Mouse (Mus musculus) heart, adult 2 months (tissue): Measurements from ENCODE around the gene Gm10778. TPM values are rescaled to one million over a fixed set of nuclear protein-coding genes. Genes with fewer than 3 reads are reported as not detected.
"Not testable (repeated sequence)": the region's sequence is repeated elsewhere in the genome, so short reads cannot be mapped to it uniquely, and the experiment has no call there.

ENCODE experiments used
- DNase-seq, 2 experiments: peaks; one replicate each; pipeline ENCODE4 v3.0.0; 2021
- H3K27ac ChIP-seq: fragments of 200-600 bp; 2 replicates; pipeline ENCODE4 v1.8.1; 2022
- H3K27me3 ChIP-seq: fragments of 200-500 bp; 2 replicates; pipeline ENCODE4 v1.6.1; 2012; ENCODE audit warnings: mild to moderate bottlenecking, low read length, inconsistent platforms, mixed read lengths; ENCODE audit not compliant: control insufficient read depth, insufficient read depth
- H3K36me3 ChIP-seq: fragments of 200-500 bp; 2 replicates; pipeline ENCODE4 v1.6.1; 2012; ENCODE audit warnings: low read length, inconsistent platforms; ENCODE audit not compliant: control insufficient read depth, insufficient read depth
- H3K4me1 ChIP-seq: fragments of 200-500 bp; 2 replicates; pipeline ENCODE4 v1.6.1; 2011; ENCODE audit warnings: low read length; ENCODE audit not compliant: control insufficient read depth, insufficient read depth
- H3K4me3 ChIP-seq: fragments of 200-600 bp; 2 replicates; pipeline ENCODE4 v1.8.1; 2022
- H3K79me2 ChIP-seq: fragments of 200-500 bp; replicated peaks from 2 replicates; pipeline ENCODE4 v1.6.1; 2012; ENCODE audit warnings: mild to moderate bottlenecking, inconsistent platforms, low read length, moderate library complexity, mixed read lengths; ENCODE audit not compliant: control insufficient read depth, insufficient read depth
- H3K9ac ChIP-seq: fragments of 200-500 bp; 2 replicates; pipeline ENCODE4 v1.6.1; 2012; ENCODE audit warnings: low read depth, mild to moderate bottlenecking, control low read depth, inconsistent platforms, low read length, mixed read lengths
- CTCF ChIP-seq: fragments of 200-600 bp; IDR thresholded peaks from 2 replicates; pipeline ENCODE4 v1.8.1; 2022; ENCODE audit warnings: antibody characterized with exemption, mild to moderate bottlenecking, moderate library complexity
- EP300 ChIP-seq: fragments of 200-500 bp; IDR thresholded peaks from 2 replicates; pipeline ENCODE4 v1.6.1; 2011; ENCODE audit warnings: low read depth, low read length, control low read depth; ENCODE audit not compliant: insufficient read depth
- POLR2A ChIP-seq: fragments of 200-500 bp; IDR thresholded peaks from 2 replicates; pipeline ENCODE4 v1.6.1; 2011; ENCODE audit warnings: mild to moderate bottlenecking, low read depth, low read length, control low read depth; ENCODE audit not compliant: insufficient read depth
- WGBS: fragments of 180-500 bp; shearing (Covaris S2); methylation state at CpG from one replicate; pipeline ENCODE4 v1.1.7; 2018; 5-methylcytosine and 5-hydroxymethylcytosine counted together
- intact Hi-C: fragments of 180-260 bp; cut with DNase I; formaldehyde crosslinking; loops from one replicate; pipeline ENCODE4 v1.15.1; 2025
- polyA plus RNA-seq: library from polyadenylated mRNA; depleted of rRNA; stranded (reverse); fragments of >200 nt; gene quantifications from 2 replicates; pipeline ENCODE4 v1.2.3, GENCODE M21; 2012
- total RNA-seq, 2 experiments: library from RNA; stranded (reverse); gene quantifications; 2 replicates each; pipeline ENCODE4 v1.2.3; 2021

Gm10778 gene
- total and polyA plus RNA-seq, 3 experiments: 0.59 to 2.4 (median 2.1) TPM

DNA sequence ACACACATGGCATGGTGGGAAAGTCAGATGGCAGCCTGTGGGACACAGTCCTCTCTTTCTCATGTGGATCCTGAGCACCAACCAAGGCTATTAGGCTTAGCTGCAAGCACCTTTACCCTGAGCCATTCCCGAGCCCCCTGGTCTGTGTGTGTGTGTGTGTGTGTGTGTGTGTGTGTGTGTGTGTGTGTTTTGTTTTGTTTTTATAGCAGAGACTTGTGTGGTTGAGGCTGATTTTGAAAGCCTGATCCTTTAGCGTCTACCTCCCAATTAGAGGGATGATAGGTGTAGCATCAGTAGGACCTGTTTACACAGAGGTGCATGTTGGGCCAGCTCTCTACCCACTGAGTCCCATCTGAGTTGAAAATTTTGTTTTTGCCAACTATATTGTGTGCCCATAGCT lies 4.7 kb upstream of the Gm10778 start:
- TF ChIP-seq CTCF (no peak), POLR2A (no peak), EP300 (no peak)
- intact Hi-C loops: no loop called here
- WGBS: 59% methylated on average over 2 of the region's 2 CpGs
- Histone ChIP-seq H3K27me3 (no peaks in the 10 kb centered on the region), H3K36me3 (no peaks in the 10 kb centered on the region), H3K9ac (no peak overlapping the region), H3K4me3 (peak overlapping the region; percentile 72), H3K79me2 (no peaks in the 10 kb centered on the region), H3K4me1 (peaks cover 3% of the 10 kb centered on the region), H3K27ac (peak overlapping the region; percentile 97)
- DNase-seq: no peak

DNA sequence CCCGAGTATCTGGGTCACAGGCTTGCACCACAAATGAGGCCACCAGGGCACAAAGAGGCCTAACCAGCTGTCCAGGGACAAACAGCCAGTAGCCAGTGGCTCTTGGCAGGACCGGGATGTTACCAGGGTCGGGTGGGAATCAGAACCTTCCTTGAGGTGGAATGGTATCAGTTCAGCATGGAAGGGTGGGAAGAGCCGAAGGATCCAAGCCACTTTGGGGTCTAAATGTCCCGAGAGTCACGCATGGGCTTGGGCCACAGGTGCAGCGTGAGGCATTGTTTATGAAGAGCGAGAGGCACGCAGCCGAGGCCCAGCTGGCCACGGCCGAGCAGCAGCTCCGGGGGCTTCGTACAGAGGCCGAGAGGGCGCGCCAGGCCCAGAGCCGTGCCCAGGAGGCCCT lies 4.1 kb upstream of the Gm10778 start:
- Histone ChIP-seq H3K79me2 (no peaks in the 10 kb centered on the region), H3K4me3 (no peak overlapping the region), H3K27me3 (no peaks in the 10 kb centered on the region), H3K36me3 (no peaks in the 10 kb centered on the region), H3K9ac (no peak overlapping the region), H3K27ac (no peak overlapping the region), H3K4me1 (peaks cover 3% of the 10 kb centered on the region)
- intact Hi-C loops: no loop called here
- TF ChIP-seq EP300 (no peak), CTCF (no peak), POLR2A (no peak)
- 94% methylated on average over 18 of the region's 18 CpGs for WGBS
- peak in 1 of 2 experiments; percentile 15 for DNase-seq

DNA sequence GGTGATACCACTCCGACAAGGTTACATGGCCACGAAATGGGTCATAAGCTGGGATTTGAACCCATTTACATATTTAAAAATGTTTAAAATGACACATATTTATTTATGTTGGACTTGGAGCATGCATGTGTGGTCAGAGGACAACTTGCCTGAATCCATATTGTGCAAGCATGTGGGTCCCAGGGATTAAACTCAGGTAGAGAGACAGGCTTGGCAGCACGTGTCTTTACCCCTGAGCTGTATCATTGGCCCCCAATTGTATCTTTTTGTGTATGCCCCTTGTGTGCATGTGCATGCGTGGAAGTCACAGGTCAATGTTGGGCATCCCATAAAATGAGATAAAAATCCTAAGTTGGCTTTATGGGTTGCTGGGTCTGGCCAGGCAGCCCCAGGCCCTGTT lies 3.5 kb upstream of the Gm10778 start:
- TF ChIP-seq CTCF: no peak
- TF ChIP-seq POLR2A: no peak
- no peak for TF ChIP-seq EP300
- no peaks in the 10 kb centered on the region for H3K27me3 ChIP-seq
- WGBS: 90% methylated on average over 4 of the region's 4 CpGs
- no peak overlapping the region for H3K27ac ChIP-seq
- no peak overlapping the region for H3K9ac ChIP-seq
- peak in 1 of 2 experiments; percentile 12 for DNase-seq
- intact Hi-C loops: no loop called here
- H3K4me3 ChIP-seq: no peak overlapping the region
- no peaks in the 10 kb centered on the region for H3K36me3 ChIP-seq
- H3K4me1 ChIP-seq: peaks cover 3% of the 10 kb centered on the region
- H3K79me2 ChIP-seq: no peaks in the 10 kb centered on the region

DNA sequence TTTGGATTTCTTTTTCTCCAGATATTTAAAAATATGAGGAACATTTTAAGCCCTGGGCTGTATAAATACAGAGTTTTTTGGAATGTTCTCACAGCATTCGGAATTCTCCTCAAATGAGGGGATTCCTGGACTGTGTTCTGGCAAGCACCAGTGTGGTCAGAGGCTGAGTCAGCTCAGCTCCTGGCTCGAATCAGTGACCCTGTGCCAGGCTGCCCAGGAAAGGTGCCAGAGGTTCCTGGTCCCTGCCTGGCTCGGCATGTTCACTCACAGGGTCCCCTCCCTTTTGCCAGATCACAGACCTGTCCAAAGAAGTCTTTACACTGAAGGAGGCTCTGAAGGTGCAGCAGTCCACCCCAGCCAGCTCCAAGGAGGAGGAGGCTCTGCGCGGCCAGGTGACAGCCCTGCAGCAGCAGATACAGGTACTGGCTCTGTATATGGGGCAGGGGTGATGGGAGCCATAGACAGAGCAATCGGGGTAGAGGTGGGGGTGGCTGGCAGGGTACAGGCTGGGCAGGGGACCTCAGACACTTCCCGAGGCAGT lies 2.8 kb upstream of the Gm10778 start:
- intact Hi-C loops: no loop called here
- H3K79me2 ChIP-seq: no peaks in the 10 kb centered on the region
- H3K36me3 ChIP-seq: no peaks in the 10 kb centered on the region
- 68% methylated on average over 7 of the region's 7 CpGs for WGBS
- no peak overlapping the region for H3K9ac ChIP-seq
- DNase-seq: no peak
- peaks cover 3% of the 10 kb centered on the region for H3K4me1 ChIP-seq
- TF ChIP-seq EP300 (no peak), POLR2A (no peak), CTCF (no peak)
- no peak overlapping the region for H3K4me3 ChIP-seq
- no peak overlapping the region for H3K27ac ChIP-seq
- H3K27me3 ChIP-seq: no peaks in the 10 kb centered on the region

DNA sequence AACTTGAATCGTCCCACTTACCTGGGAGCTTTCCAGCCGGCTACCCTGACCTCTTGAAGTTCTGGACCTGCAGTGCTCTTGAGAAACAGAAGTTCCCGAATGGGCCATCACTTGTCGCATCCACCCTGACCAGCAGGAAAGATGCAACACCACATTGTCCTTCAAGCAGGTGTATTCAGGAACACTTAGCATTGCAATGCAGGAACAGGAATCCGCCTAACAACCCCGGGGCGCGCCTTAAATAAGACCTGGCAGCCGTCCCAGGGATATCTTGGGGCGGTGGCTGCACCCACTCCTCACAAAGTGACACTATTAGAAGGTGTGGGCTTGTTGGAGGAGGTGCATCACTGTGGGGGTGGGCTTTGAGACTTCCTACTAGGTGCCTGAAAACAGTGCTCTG lies 6.3 kb downstream of the Gm10778 start:
- Histone ChIP-seq H3K36me3 (no peaks in the 10 kb centered on the region), H3K4me3 (no peak overlapping the region), H3K27ac (no peak overlapping the region), H3K79me2 (peaks cover 1% of the 10 kb centered on the region; the same call in 1 of the 2 replicates), H3K4me1 (no peaks in the 10 kb centered on the region), H3K9ac (no peak overlapping the region), H3K27me3 (no peaks in the 10 kb centered on the region)
- TF ChIP-seq CTCF (no peak), POLR2A (no peak), EP300 (no peak)
- intact Hi-C loops: no loop called here
- 94% methylated on average over 10 of the region's 10 CpGs for WGBS
- no peak for DNase-seq

DNA sequence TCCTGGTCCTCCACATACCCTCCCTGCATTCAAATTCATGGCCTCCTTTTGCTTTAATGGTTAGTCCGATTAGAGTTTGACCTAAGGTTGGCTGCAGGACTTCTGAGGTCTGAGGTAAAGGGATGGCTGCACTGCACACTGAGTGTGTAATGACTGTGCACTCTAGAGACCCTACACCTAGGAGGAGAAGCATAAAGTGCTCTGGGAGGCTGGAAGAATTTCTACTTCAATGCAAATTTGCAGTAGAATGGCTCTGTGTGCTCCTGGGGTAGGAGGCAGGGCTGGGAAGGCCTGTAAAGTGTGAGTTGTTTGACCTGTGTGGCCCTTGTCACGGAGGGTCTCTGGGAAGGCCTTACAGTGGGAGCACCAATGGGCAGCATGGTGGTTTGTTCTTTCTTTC lies 7.3 kb downstream of the Gm10778 start:
- intact Hi-C loops: no loop called here
- WGBS: 98% methylated on average over 2 of the region's 2 CpGs
- Histone ChIP-seq H3K27me3 (no peaks in the 10 kb centered on the region), H3K79me2 (peaks cover 1% of the 10 kb centered on the region; the same call in 1 of the 2 replicates), H3K4me3 (no peak overlapping the region), H3K4me1 (no peaks in the 10 kb centered on the region), H3K36me3 (no peaks in the 10 kb centered on the region), H3K27ac (no peak overlapping the region), H3K9ac (no peak overlapping the region)
- TF ChIP-seq CTCF (no peak), POLR2A (no peak), EP300 (no peak)
- no peak for DNase-seq

DNA sequence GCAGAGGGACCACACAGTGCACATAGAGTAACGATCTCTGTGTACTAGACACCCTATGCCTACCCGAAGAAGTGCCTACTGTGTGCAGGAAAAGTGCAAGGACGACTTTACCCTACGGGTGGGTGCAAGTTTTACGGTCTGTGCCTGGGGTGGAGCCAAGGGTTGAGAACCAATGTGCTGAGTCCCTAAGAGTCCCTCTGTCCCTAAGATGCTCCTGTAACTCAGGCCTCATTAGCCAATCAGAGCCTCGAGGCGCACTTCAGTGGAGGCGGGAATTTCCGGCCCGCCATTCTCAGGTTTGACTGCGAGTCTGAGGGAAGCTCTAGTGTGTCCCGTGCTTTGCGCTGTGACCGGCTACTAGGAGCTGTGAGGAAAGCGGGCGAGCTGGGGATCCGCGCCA lies 38.3 kb downstream of the Gm10778 start:
- no CpG with 5 or more reads among the region's 18 CpGs for WGBS
- H3K27ac ChIP-seq, H3K4me1 ChIP-seq, H3K9ac ChIP-seq, H3K36me3 ChIP-seq, DNase-seq, H3K27me3 ChIP-seq, intact Hi-C loops, H3K4me3 ChIP-seq, H3K79me2 ChIP-seq: not testable (repeated sequence)

DNA sequence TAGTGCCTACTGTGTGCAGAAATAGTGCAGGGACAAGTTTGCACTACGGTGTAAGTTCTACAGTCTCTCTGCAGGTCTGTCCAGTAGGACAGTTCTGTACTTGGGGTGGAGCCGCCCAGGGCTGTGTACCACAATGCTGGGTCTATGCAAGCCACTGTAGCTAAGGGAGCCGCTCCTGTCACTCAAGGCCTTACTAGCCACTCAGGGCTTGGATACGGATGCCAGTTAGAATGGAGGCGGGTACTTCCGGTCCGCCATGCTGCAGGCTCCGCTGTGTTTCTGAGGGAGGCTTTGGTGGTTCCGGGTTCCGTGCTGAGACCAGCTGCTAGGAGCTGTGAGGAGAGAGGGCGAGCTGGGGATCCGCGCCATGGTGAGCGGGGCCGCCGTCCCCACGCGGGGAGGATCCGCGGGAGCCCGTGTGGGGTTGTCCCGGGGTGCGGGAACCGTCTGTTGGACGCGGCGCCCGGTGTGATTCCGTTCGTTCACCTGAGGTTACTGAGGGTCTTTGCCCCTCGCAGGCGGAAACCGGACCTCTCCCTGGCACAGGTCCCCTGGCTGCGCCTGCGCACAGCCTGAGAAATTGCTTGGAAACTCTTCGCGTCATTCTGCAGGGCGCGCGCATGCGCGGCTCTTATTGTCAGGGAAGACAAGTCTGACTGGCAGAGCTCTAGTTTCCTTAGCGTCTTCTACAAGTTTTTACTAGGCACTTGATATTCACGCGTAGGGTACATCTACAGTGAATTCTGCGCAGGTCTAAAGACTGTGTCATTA lies 55.9 kb downstream of the Gm10778 start, which contains the start of gene Zfp433:
Gene Zfp433, plus strand, starts transcription at position 295 of the 771 bp plus-strand sequence.
- H3K36me3 ChIP-seq, intact Hi-C loops, H3K27me3 ChIP-seq, H3K4me3 ChIP-seq, H3K4me1 ChIP-seq, H3K27ac ChIP-seq, DNase-seq, H3K79me2 ChIP-seq, H3K9ac ChIP-seq: not testable (repeated sequence)
- no CpG with 5 or more reads among the region's 46 CpGs for WGBS
